Mouse (Mus musculus) MEL (cell line): ENCODE results near the gene Erc2. TPM values are rescaled to one million over a fixed set of nuclear protein-coding genes. Genes with fewer than 3 reads are reported as not detected.

ENCODE experiments used
- DNase-seq: peaks from one replicate; pipeline ENCODE4 v3.0.0; 2011; ENCODE audit warnings: low read depth, low spot score
- H3K27ac ChIP-seq: 2 replicates; pipeline ENCODE4 v1.5.1; 2012; ENCODE audit warnings: low read depth, mild to moderate bottlenecking, control low read depth, low read length, moderate library complexity; ENCODE audit not compliant: control insufficient read depth
- H3K27me3 ChIP-seq, 2 experiments: fragments of 150-350 bp in 1 of 2; sonication (generic) in 1 of 2; 2 replicates each; pipeline ENCODE4 v1.6.1; 2012; ENCODE audit warnings: low read length in 2 of 2, mild to moderate bottlenecking in 2 of 2, improper control_type of control experiment in 1 of 2, moderate library complexity in 1 of 2; ENCODE audit not compliant: insufficient read depth in 2 of 2, control insufficient read depth in 1 of 2
- H3K36me3 ChIP-seq, 2 experiments: 2 replicates each; pipeline ENCODE4 v1.6.1; 2012 to 2014; ENCODE audit warnings: low read length in 2 of 2, improper control_type of control experiment in 1 of 2, inconsistent platforms in 1 of 2, mild to moderate bottlenecking in 1 of 2; ENCODE audit not compliant: insufficient read depth in 2 of 2, control insufficient read depth in 1 of 2
- H3K4me1 ChIP-seq, 2 experiments: fragments of 150-350 bp in 1 of 2; sonication (generic) in 1 of 2; 2 replicates each; pipeline ENCODE4 v1.6.1; 2012; ENCODE audit warnings: low read length in 2 of 2, improper control_type of control experiment in 1 of 2, mild to moderate bottlenecking in 1 of 2; ENCODE audit not compliant: insufficient read depth in 2 of 2, control insufficient read depth in 1 of 2
- H3K4me3 ChIP-seq, 2 experiments: fragments of 150-350 bp in 1 of 2; sonication (generic) in 1 of 2; 2 replicates each; pipeline ENCODE4 v1.5.1; 2012; ENCODE audit warnings: low read depth in 2 of 2, low read length in 2 of 2, mild to moderate bottlenecking in 2 of 2, moderate library complexity in 2 of 2, control low read depth in 1 of 2, improper control_type of control experiment in 1 of 2; ENCODE audit not compliant: control insufficient read depth in 1 of 2, insufficient read depth in 1 of 2
- H3K79me2 ChIP-seq: 2 replicates; pipeline ENCODE4 v1.6.1; 2012; ENCODE audit warnings: mild to moderate bottlenecking, low read length, moderate library complexity; ENCODE audit not compliant: control insufficient read depth, poor library complexity, insufficient read depth
- H3K9ac ChIP-seq: 2 replicates; pipeline ENCODE4 v1.6.1; 2012; ENCODE audit warnings: low read depth, mild to moderate bottlenecking, control low read depth, low read length, moderate library complexity; ENCODE audit not compliant: control insufficient read depth, poor library complexity, severe bottlenecking
- H3K9me3 ChIP-seq: fragments of 150-350 bp; sonication (generic); replicated peaks from 2 replicates; pipeline ENCODE4 v1.6.1; 2012; ENCODE audit warnings: mild to moderate bottlenecking, low read length, improper control_type of control experiment, moderate library complexity; ENCODE audit not compliant: insufficient read depth
- CHD1 ChIP-seq: IDR thresholded peaks from 2 replicates; pipeline ENCODE4 v1.6.1; 2012; ENCODE audit warnings: low read depth, mild to moderate bottlenecking, inconsistent platforms, low read length, improper control_type of control experiment
- CHD2 ChIP-seq: IDR thresholded peaks from 2 replicates; pipeline ENCODE4 v1.6.1; 2011; ENCODE audit warnings: low read length, improper control_type of control experiment
- CTCF ChIP-seq, 3 experiments: IDR thresholded peaks in 2 of 3; conservative IDR thresholded peaks in 1 of 3; 2 replicates each; pipeline ENCODE4 v1.5.1; 2011 to 2012; ENCODE audit warnings: low read length in 3 of 3, low read depth in 2 of 3, mild to moderate bottlenecking in 2 of 3, improper control_type of control experiment in 1 of 3, inconsistent platforms in 1 of 3, mixed read lengths in 1 of 3, moderate library complexity in 1 of 3; ENCODE audit not compliant: control insufficient read depth in 1 of 3, insufficient read depth in 1 of 3, poor library complexity in 1 of 3, severe bottlenecking in 1 of 3
- EP300 ChIP-seq, 2 experiments: IDR thresholded peaks; 2 replicates each; pipeline ENCODE4 v1.6.1; 2011; ENCODE audit warnings: improper control_type of control experiment in 2 of 2, low read length in 2 of 2, low read depth in 1 of 2, mild to moderate bottlenecking in 1 of 2
- ETS1 ChIP-seq: IDR thresholded peaks from 2 replicates; pipeline ENCODE4 v1.6.1; 2012; ENCODE audit warnings: low read depth, mild to moderate bottlenecking, inconsistent platforms, low read length, improper control_type of control experiment, moderate library complexity
- HCFC1 ChIP-seq: IDR thresholded peaks from 2 replicates; pipeline ENCODE4 v1.6.1; 2012; ENCODE audit warnings: low read depth, mild to moderate bottlenecking, inconsistent platforms, low read length, improper control_type of control experiment, moderate library complexity
- KAT2A ChIP-seq: conservative IDR thresholded peaks from 2 replicates; pipeline ENCODE4 v1.6.1; 2012; ENCODE audit warnings: low read depth, low read length, improper control_type of control experiment, inconsistent platforms
- MAZ ChIP-seq: IDR thresholded peaks from 2 replicates; pipeline ENCODE4 v1.6.1; 2012; ENCODE audit warnings: low read depth, mild to moderate bottlenecking, inconsistent platforms, low read length, improper control_type of control experiment
- MYB ChIP-seq: IDR thresholded peaks from 2 replicates; pipeline ENCODE4 v1.6.1; 2011; ENCODE audit warnings: mild to moderate bottlenecking, low read depth, low read length, improper control_type of control experiment
- NRF1 ChIP-seq: IDR thresholded peaks from 2 replicates; pipeline ENCODE4 v1.6.1; 2014; ENCODE audit warnings: low read depth, mild to moderate bottlenecking, inconsistent platforms, low read length, improper control_type of control experiment, moderate library complexity; ENCODE audit not compliant: poor library complexity, insufficient read depth, severe bottlenecking
- POLR2A ChIP-seq, 2 experiments: IDR thresholded peaks; 2 replicates each; pipeline ENCODE4 v1.6.1; 2011 to 2012; ENCODE audit warnings: low read length in 2 of 2, mild to moderate bottlenecking in 2 of 2, control low read depth in 1 of 2, improper control_type of control experiment in 1 of 2, low read depth in 1 of 2, moderate library complexity in 1 of 2; ENCODE audit not compliant: control insufficient read depth in 1 of 2, insufficient read depth in 1 of 2, poor library complexity in 1 of 2
- POLR2AphosphoS2 ChIP-seq: IDR thresholded peaks from 2 replicates; pipeline ENCODE4 v1.6.1; 2011; ENCODE audit warnings: low read length, improper control_type of control experiment
- POLR2AphosphoS5 ChIP-seq: IDR thresholded peaks from 2 replicates; pipeline ENCODE4 v1.6.1; 2012; ENCODE audit warnings: low read depth, borderline replicate concordance, mild to moderate bottlenecking, inconsistent platforms, low read length, moderate library complexity, mixed read lengths
- RAD21 ChIP-seq: IDR thresholded peaks from 2 replicates; pipeline ENCODE4 v1.6.1; 2011; ENCODE audit warnings: mild to moderate bottlenecking, low read depth, low read length, improper control_type of control experiment
- SIN3A ChIP-seq: IDR thresholded peaks from 2 replicates; pipeline ENCODE4 v1.6.1; 2012; ENCODE audit warnings: low read length, improper control_type of control experiment, inconsistent platforms
- TAL1 ChIP-seq: IDR thresholded peaks from 2 replicates; pipeline ENCODE4 v1.6.1; 2012; ENCODE audit warnings: mild to moderate bottlenecking, inconsistent platforms, low read length, moderate library complexity, mixed read lengths
- USF1 ChIP-seq: IDR thresholded peaks from 2 replicates; pipeline ENCODE4 v1.6.1; 2014; ENCODE audit warnings: low read depth, mild to moderate bottlenecking, inconsistent platforms, low read length, improper control_type of control experiment, moderate library complexity
- ZKSCAN1 ChIP-seq: IDR thresholded peaks from 2 replicates; pipeline ENCODE4 v1.6.1; 2012; ENCODE audit warnings: low read depth, mild to moderate bottlenecking, inconsistent platforms, low read length, improper control_type of control experiment, moderate library complexity
- ZMIZ1 ChIP-seq: IDR thresholded peaks from 2 replicates; pipeline ENCODE4 v1.6.1; 2012; ENCODE audit warnings: low read depth, mild to moderate bottlenecking, inconsistent platforms, low read length, improper control_type of control experiment, moderate library complexity
- ZNF384 ChIP-seq: IDR thresholded peaks from 2 replicates; pipeline ENCODE4 v1.6.1; 2012; ENCODE audit warnings: low read depth, mild to moderate bottlenecking, inconsistent platforms, low read length, improper control_type of control experiment
- polyA plus RNA-seq, 2 experiments: library from polyadenylated mRNA; stranded (reverse) in 1 of 2; unstranded in 1 of 2; fragments of >175 nt in 1 of 2; fragments of >200 nt in 1 of 2; gene quantifications; 2 replicates each; pipeline versions ENCODE4 v1.2.1 to v1.2.4; 2012; ENCODE audit warnings: low replicate concordance in 2 of 2, low read depth in 1 of 2; ENCODE audit not compliant: insufficient read length in 2 of 2, insufficient read depth in 1 of 2, missing spikeins in 1 of 2
- total RNA-seq: library from RNA; depleted of rRNA; stranded (reverse); fragments of 300-350 nt; gene quantifications from 2 replicates; pipeline ENCODE4 v1.2.3, GENCODE M21; 2012

Gene Erc2
- total and polyA plus RNA-seq, 3 experiments: not detected

- Histone ChIP-seq H3K4me1 (no peaks in the 10 kb centered on the region), H3K9ac (no peak overlapping the region), H3K79me2 (no peaks in the 10 kb centered on the region), H3K9me3 (no peaks in the 10 kb centered on the region), H3K36me3 (no peaks in the 10 kb centered on the region), H3K27ac (no peak overlapping the region), H3K27me3 (no peaks in the 10 kb centered on the region), H3K4me3 (no peak overlapping the region)
- DNase-seq: no peak
- TF ChIP-seq CHD2 (no peak), CHD1 (no peak), ZNF384 (no peak), ZMIZ1 (no peak)
Observed at GRCm38 (mm10) chr14:28381801-28382550, 759.7 kb downstream of the Erc2 start.

DNA sequence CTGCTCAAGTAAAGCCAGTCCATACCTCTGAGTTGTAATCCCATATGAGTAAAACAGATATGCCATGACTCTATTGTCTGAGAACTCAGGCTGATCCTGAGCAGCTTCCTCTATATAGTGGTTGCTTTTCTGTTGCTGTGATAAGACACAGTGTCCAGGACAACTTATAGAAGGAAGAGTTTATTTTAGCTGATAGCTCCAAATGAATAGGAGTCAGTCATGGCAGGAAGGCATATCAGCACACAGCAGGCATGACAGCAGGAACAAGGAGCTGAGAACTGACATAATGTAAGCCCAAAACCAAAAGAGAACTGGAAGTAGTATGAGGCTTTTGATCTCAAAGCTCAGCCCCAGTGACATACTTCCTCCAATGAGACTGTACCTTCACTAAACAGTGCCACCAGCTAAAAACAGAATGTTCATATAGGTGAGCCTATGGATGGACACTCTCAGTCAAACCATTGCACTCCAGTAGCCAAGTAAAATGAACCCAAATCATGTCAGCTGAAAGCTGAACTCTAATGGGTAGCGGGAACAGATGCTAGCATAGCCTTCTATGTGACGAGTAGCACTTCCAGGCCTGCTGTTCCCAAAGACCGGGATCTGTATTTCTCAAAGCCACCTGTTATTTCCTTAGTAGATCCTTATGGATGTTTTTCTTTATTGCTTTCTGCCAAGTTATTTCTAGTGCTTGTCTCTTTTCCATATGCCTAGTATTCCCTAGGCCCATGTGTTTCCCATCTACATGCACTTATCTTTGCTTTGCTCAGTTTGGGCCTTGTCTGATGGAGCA, 764.8 kb downstream of the Erc2 start:
- H3K27ac ChIP-seq: no peak overlapping the region
- H3K27me3 ChIP-seq: no peaks in the 10 kb centered on the region
- no peak overlapping the region for H3K4me3 ChIP-seq
- no peak for DNase-seq
- H3K9ac ChIP-seq: no peak overlapping the region
- H3K79me2 ChIP-seq: no peaks in the 10 kb centered on the region
- H3K9me3 ChIP-seq: no peaks in the 10 kb centered on the region
- no peaks in the 10 kb centered on the region for H3K4me1 ChIP-seq
- no peaks in the 10 kb centered on the region for H3K36me3 ChIP-seq
- TF ChIP-seq KAT2A (no peak), POLR2A (IDR thresholded peaks at IDR 0.05; ENCODE audit: control insufficient read depth in 1 of 2, insufficient read depth in 1 of 2, low read depth in 1 of 2, low read length in 2 of 2, poor library complexity in 1 of 2) (no peak), ZKSCAN1 (no peak), POLR2AphosphoS5 (no peak), POLR2AphosphoS2 (no peak), CHD1 (no peak), EP300 (IDR thresholded peaks at IDR 0.05; ENCODE audit: low read depth in 1 of 2, low read length in 2 of 2) (no peak), ETS1 (no peak), ZNF384 (no peak), CTCF (IDR thresholded peaks at IDR 0.05 in 2 of 3, conservative IDR thresholded peaks at IDR 0.05 in 1 of 3; ENCODE audit: control insufficient read depth in 1 of 3, insufficient read depth in 1 of 3, low read depth in 2 of 3, low read length in 3 of 3, poor library complexity in 1 of 3, severe bottlenecking in 1 of 3) (no peak), MAZ (no peak), NRF1 (no peak), RAD21 (no peak), TAL1 (no peak), USF1 (no peak), ZMIZ1 (no peak), MYB (no peak), SIN3A (no peak), HCFC1 (no peak)
